Mouse (Mus musculus) left cerebral cortex, adult 11 months (tissue): ENCODE measurements around the gene Pak4.

Experiments used
- DNase-seq: peaks from one replicate; pipeline ENCODE4 v3.0.0; 2022; ENCODE audit warnings: low spot score

Gene Pak4

DNA sequence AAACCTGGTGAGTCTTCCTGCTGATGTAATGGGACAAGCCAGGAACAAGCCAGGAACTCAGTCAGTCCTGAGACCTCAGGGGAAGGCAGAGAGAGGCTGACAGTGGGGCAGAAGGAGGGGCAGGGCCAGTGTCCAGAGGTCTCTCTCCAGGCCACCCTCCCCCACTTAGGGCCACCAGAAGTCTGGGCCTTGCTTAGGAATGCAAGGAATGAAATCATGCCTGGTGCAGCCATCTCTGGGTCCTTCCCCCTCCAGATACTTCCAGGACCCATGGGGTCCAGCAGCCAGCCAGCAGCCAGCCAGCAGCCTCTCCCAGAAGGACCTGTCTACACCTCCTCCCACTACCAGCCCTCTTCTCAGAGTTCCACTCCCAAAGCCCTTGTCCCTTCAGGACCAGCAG, 10.3 kb downstream of the Pak4 start:
- DNase-seq = no peak

- no peak for DNase-seq
Observed at GRCm38 (mm10) chr7:28586663-28587411, 11.1 kb downstream of the Pak4 start.

- no peak for DNase-seq
Observed at GRCm38 (mm10) chr7:28585001-28585400, 13.0 kb downstream of the Pak4 start.

GRCm38 (mm10) chr7:28584468-28584867, 13.5 kb downstream of the Pak4 start:
- no peak for DNase-seq

GRCm38 (mm10) chr7:28583570-28584344, 14.2 kb downstream of the Pak4 start:
- no peak for DNase-seq

GRCm38 (mm10) chr7:28582841-28583240, 15.1 kb downstream of the Pak4 start:
- DNase-seq = no peak

- no peak for DNase-seq
Observed at GRCm38 (mm10) chr7:28581721-28582120, 16.3 kb downstream of the Pak4 start.

DNA sequence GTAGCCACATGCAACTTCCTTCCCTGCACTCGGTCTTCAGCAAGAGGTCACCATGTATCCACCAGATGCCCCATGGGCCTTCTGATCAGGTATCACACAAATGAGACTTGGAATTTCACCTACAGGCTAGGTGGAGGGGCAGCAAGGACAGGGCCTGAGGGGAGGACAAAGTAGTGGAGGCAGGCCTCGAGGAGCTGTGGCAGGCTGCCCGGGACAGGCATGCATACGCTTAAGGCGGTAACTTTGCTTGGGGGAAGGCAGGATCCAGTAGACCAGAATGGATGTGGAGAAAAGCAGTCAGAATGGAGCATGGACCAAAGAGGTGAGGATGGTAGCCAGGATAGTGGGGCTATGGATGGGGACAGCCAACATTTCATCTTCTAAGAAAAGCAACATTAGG, 18.2 kb downstream of the Pak4 start:
- DNase-seq = no peak

DNA sequence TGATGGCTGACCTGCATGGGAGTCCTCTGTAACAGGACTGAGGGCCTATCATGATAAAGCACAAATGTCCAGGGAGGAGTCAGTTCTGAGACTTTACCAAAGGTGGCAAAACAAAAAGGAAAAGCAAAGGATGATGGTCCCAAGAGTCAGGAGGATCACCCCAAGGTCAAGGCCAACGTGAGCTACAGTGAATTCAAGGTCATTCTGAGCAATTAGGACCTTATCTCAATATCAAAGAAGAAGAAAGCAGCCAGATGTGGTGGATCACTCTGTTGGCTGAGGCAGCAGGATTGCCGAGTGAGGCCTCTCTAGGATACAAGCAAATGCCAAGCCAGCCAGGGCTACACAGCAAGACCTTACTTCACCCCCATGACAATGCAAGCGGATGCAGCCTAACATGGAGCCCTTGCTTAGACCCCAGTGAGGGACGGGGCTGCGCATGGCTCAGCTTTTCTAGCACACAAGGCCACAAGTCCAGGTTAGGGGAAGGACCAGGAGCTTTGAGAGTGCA, 19.4 kb downstream of the Pak4 start:
- DNase-seq = no peak

DNA sequence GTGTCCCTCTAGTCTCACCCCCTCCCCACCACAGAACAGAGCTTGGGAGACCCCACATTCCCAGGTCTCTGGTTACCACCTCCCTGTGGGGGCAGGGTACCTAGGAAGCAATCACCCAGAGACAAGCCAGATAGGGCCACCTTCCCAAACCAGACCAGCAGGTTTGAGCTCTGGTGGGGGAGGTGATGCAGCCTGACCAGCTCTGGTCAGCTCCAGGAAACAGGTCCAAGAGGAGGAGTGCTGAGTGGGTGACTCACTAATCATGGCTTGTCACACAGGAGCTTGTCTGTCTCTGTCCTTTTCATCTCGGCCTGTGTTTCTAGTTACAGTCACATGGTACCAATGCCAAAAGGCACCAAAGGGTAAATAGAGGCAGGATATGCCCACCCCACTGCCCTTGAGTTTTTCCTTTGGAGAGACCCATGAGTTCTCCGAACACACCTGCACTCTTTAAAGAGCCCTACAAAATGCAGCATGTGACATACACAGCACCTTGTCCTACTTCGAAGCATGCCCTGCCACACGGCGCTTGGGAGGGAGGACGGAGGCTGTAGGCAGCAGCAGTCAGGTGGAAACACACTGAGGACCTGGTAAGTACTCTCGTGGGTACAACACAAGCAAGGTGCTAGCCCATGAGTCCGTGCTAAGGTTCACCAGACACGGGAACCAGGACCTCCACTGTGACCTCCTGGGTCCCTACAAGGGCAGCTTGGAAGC, 20.0 kb downstream of the Pak4 start:
- no peak for DNase-seq

GRCm38 (mm10) chr7:28576271-28576914, 21.6 kb downstream of the Pak4 start:
- DNase-seq = no peak

DNA sequence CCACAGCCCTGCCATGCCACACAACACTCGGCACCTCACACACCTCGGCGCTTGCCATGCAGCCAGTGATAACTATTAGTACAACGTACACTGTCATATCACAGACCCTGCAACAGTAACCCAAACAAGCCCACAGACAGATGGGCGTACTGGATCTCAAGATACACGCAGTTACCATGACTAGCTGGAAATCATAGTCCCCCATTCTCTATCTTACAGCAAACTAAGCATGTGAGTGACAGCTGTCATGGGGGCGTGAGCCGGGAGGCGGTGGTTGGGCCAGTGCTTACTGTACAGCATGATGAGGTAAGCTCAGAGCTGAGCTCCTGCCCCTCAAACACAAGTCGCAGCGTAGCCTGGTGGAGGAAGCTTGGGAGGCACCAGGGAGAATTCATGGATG, 22.4 kb downstream of the Pak4 start:
- no peak for DNase-seq

DNA sequence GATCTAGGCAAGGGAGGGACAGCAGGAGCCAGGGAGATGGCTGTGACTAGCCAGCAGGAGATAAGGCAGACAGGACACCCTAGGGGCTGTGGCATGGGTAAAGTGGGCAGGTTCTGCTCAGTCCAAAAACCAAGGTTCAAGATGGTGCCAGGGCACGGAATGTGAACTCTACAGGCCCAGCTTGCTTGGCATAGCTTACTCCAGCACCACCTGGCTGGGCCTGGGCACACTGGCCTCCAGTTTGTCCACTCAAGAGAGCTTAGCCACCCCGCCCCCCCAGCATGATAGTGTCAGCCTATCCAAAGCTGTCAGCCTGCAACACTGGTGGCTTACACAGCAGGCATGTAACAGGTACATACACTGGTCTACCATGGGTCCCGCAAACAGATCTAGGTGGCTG, 24.7 kb downstream of the Pak4 start:
- DNase-seq = no peak

DNA sequence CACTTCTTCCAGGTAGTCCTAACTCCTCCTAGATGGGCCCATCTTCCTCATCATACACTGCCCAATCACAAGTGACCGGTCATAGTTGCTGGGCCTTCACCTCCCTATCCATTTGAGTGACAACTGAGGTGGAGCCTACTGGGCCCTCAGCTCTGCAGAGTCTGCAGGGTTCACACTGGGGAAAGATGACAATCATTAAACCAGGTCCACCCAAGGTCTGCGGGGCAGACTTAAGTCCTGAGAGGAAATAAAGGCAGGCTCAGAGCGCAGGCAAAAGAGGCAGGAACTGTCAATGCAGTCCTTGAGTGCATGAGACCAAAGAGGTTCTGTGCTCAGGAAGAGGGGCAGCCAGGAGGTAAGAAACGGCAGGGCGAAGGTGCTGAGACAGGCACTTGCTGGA, 25.3 kb downstream of the Pak4 start:
- no peak for DNase-seq

GRCm38 (mm10) chr7:28570982-28571682, 26.9 kb downstream of the Pak4 start:
- no peak for DNase-seq

GRCm38 (mm10) chr7:28570291-28570981, 27.5 kb downstream of the Pak4 start:
- no peak for DNase-seq

GRCm38 (mm10) chr7:28568253-28568652, 29.7 kb downstream of the Pak4 start:
- DNase-seq = peak; percentile 46

DNA sequence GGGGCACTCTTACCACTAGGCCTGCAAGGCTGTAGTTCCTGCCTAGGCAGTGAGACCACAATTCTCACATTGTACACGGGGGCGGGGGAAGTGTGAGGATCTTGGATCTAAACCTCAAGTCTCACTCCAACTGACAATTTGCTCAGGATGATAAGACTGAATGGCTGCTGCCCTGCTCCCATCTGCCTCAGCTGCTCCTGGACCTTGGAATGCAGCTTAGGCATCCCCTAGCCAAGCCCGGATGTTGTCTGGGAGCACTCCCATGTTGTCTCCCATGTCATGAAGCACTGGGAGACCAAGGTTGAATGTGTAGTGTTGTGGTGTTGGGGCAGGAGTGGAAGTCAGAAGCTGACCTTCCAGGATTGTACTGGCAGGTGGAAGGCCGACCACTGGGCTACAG, 30.4 kb downstream of the Pak4 start:
- no peak for DNase-seq

GRCm38 (mm10) chr7:28565407-28565806, 32.6 kb downstream of the Pak4 start:
- DNase-seq = no peak

GRCm38 (mm10) chr7:28562951-28563350, 35.0 kb downstream of the Pak4 start:
- no peak for DNase-seq

DNA sequence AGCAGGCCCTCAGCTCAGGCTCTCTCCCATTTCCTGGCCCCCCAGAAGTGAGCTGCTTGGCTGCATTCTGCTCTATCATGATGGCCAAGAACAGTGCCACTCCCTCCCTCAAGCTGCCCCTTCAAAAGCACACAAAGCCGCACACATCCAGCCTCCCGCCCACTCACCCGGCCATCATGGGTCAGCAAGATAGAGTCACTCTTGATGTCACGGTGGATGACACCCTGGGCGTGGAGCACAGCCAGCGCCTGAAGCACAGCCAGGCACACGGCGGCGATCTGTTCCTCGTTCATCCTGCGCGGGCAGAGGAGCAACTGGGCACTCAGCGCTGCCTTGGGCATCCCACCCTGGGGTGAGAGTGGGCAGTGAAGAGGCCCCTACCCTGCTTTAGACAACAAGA, 35.6 kb downstream of the Pak4 start:
- DNase-seq = no peak
